Mouse (Mus musculus): ENCODE measurements around the gene Mgea5. TPM values are rescaled to one million over a fixed set of nuclear protein-coding genes. Genes with fewer than 3 reads are reported as not detected.
"Not testable (repeated sequence)": the region's sequence is repeated elsewhere in the genome, so short reads cannot be mapped to it uniquely, and the experiment has no call there.

Mgea5 gene
- polyA plus RNA-seq, 1 experiment from 2014 or later = 32.6 TPM

- Histone ChIP-seq H3K27ac (replicated peaks) (no peak overlapping the region), H3K27me3 (replicated peaks) (peaks cover 49% of the 10 kb centered on the region), H3K4me3 (no peak overlapping the region), H3K4me2 (0 out of 2 replicates have a peak overlapping the region, but pooled peaks have one; percentile 68), H3K36me3 (peaks cover 9% of the 10 kb centered on the region; the same call in 1 of the 2 replicates), H3K9ac (no peak overlapping the region), H3K4me1 (peaks cover 37% of the 10 kb centered on the region), H3K9me3 (no peaks in the 10 kb centered on the region)
- 12% methylated on average over 11 of the region's 11 CpGs for WGBS
- ATAC-seq (ENCODE audit: extremely low read depth, insufficient number of reproducible peaks, low FRiP score, low TSS enrichment) = no peak
These were observed 29.6 kb upstream of the Mgea5 start for GRCm38 (mm10) chr19:45813263-45813662.

GRCm38 (mm10) chr19:45812673-45813252 is 29.1 kb upstream of the Mgea5 start:
- 0 out of 2 replicates have a peak, but pooled peaks cover 5% of the 10 kb centered on the region for H3K36me3 ChIP-seq
- H3K27me3 ChIP-seq (replicated peaks) = peaks cover 49% of the 10 kb centered on the region
- no peak overlapping the region for H3K27ac ChIP-seq (replicated peaks)
- no peaks in the 10 kb centered on the region for H3K9me3 ChIP-seq
- H3K4me1 ChIP-seq = peaks cover 37% of the 10 kb centered on the region
- peak overlapping the region; percentile 40; the same call in 1 of the 2 replicates for H3K4me3 ChIP-seq
- peak overlapping the region; percentile 68 for H3K4me2 ChIP-seq
- no peak for ATAC-seq (ENCODE audit: extremely low read depth, insufficient number of reproducible peaks, low FRiP score, low TSS enrichment)
- H3K9ac ChIP-seq = no peak overlapping the region
- 17% methylated on average over 8 of the region's 8 CpGs for WGBS

- H3K9ac ChIP-seq = 0 out of 2 replicates have a peak overlapping the region, but pooled peaks have one; percentile 24
- no peak for ATAC-seq (ENCODE audit: extremely low read depth, insufficient number of reproducible peaks, low FRiP score, low TSS enrichment)
- H3K27me3 ChIP-seq (replicated peaks) = peaks cover 43% of the 10 kb centered on the region
- peaks cover 37% of the 10 kb centered on the region for H3K4me1 ChIP-seq
- H3K36me3 ChIP-seq = no peaks in the 10 kb centered on the region
- no peak overlapping the region for H3K27ac ChIP-seq (replicated peaks)
- 1% methylated on average over 16 of the region's 16 CpGs for WGBS
- H3K9me3 ChIP-seq = no peaks in the 10 kb centered on the region
- peak overlapping the region; percentile 40 for H3K4me3 ChIP-seq
- H3K4me2 ChIP-seq = peak overlapping the region; percentile 68
These were observed 28.5 kb upstream of the Mgea5 start for GRCm38 (mm10) chr19:45812115-45812514.

- Histone ChIP-seq H3K27me3 (replicated peaks) (peaks cover 35% of the 10 kb centered on the region), H3K27ac (replicated peaks) (no peak overlapping the region), H3K4me2 (no peak overlapping the region), H3K9me3 (no peaks in the 10 kb centered on the region), H3K36me3 (no peaks in the 10 kb centered on the region), H3K4me3 (no peak overlapping the region), H3K9ac (no peak overlapping the region), H3K4me1 (peaks cover 32% of the 10 kb centered on the region)
- no peak for ATAC-seq (ENCODE audit: extremely low read depth, insufficient number of reproducible peaks, low FRiP score, low TSS enrichment)
- WGBS = 52% methylated on average over 12 of the region's 12 CpGs
These were observed 27.5 kb upstream of the Mgea5 start for GRCm38 (mm10) chr19:45811028-45811674.

- Histone ChIP-seq H3K9me3 (no peaks in the 10 kb centered on the region), H3K9ac (no peak overlapping the region), H3K4me2 (no peak overlapping the region), H3K27ac (replicated peaks) (no peak overlapping the region), H3K36me3 (no peaks in the 10 kb centered on the region), H3K27me3 (replicated peaks) (peaks cover 26% of the 10 kb centered on the region), H3K4me1 (peaks cover 14% of the 10 kb centered on the region), H3K4me3 (no peak overlapping the region)
- WGBS = 85% methylated on average over 4 of the region's 4 CpGs
- no peak for ATAC-seq (ENCODE audit: extremely low read depth, insufficient number of reproducible peaks, low FRiP score, low TSS enrichment)
These were observed 24.1 kb upstream of the Mgea5 start for GRCm38 (mm10) chr19:45807732-45808131.

GRCm38 (mm10) chr19:45805817-45806216 is 22.2 kb upstream of the Mgea5 start:
- H3K4me3 ChIP-seq; H3K9me3 ChIP-seq; H3K9ac ChIP-seq; ATAC-seq (ENCODE audit: extremely low read depth, insufficient number of reproducible peaks, low FRiP score, low TSS enrichment); H3K4me2 ChIP-seq; H3K36me3 ChIP-seq; H3K4me1 ChIP-seq; H3K27ac ChIP-seq (replicated peaks): not testable (repeated sequence)
- peaks cover 15% of the 10 kb centered on the region for H3K27me3 ChIP-seq (replicated peaks)
- 82% methylated on average over 6 of the region's 6 CpGs for WGBS

GRCm38 (mm10) chr19:45804593-45805368 is 21.1 kb upstream of the Mgea5 start:
- no peak overlapping the region for H3K9ac ChIP-seq
- H3K36me3 ChIP-seq = no peaks in the 10 kb centered on the region
- no peak; the same call in 1 of the 2 replicates for ATAC-seq (ENCODE audit: extremely low read depth, insufficient number of reproducible peaks, low FRiP score, low TSS enrichment)
- H3K9me3 ChIP-seq = no peaks in the 10 kb centered on the region
- H3K4me1 ChIP-seq = no peaks in the 10 kb centered on the region
- peaks cover 14% of the 10 kb centered on the region for H3K27me3 ChIP-seq (replicated peaks)
- no peak overlapping the region for H3K27ac ChIP-seq (replicated peaks)
- 20% methylated on average over 12 of the region's 12 CpGs for WGBS
- peak overlapping the region; percentile 36; the same call in 1 of the 2 replicates for H3K4me2 ChIP-seq
- no peak overlapping the region for H3K4me3 ChIP-seq

- no peaks in the 10 kb centered on the region for H3K36me3 ChIP-seq
- no peaks in the 10 kb centered on the region for H3K4me1 ChIP-seq
- no peak overlapping the region for H3K27ac ChIP-seq (replicated peaks)
- 24% methylated on average over 4 of the region's 4 CpGs for WGBS
- H3K27me3 ChIP-seq (replicated peaks) = peaks cover 14% of the 10 kb centered on the region
- H3K4me2 ChIP-seq = no peak overlapping the region
- H3K4me3 ChIP-seq = no peak overlapping the region
- no peak overlapping the region for H3K9ac ChIP-seq
- ATAC-seq (ENCODE audit: extremely low read depth, insufficient number of reproducible peaks, low FRiP score, low TSS enrichment) = no peak
- no peaks in the 10 kb centered on the region for H3K9me3 ChIP-seq
These were observed 19.8 kb upstream of the Mgea5 start for GRCm38 (mm10) chr19:45803408-45803807.

GRCm38 (mm10) chr19:45802702-45803101 is 19.1 kb upstream of the Mgea5 start:
- no peaks in the 10 kb centered on the region for H3K9me3 ChIP-seq
- H3K4me3 ChIP-seq = no peak overlapping the region
- no peaks in the 10 kb centered on the region for H3K36me3 ChIP-seq
- no peak overlapping the region for H3K27ac ChIP-seq (replicated peaks)
- no peak for ATAC-seq (ENCODE audit: extremely low read depth, insufficient number of reproducible peaks, low FRiP score, low TSS enrichment)
- no peak overlapping the region for H3K9ac ChIP-seq
- no peaks in the 10 kb centered on the region for H3K4me1 ChIP-seq
- no peak overlapping the region for H3K4me2 ChIP-seq
- H3K27me3 ChIP-seq (replicated peaks) = peaks cover 14% of the 10 kb centered on the region
- WGBS = 40% methylated on average over 4 of the region's 4 CpGs

- H3K4me2 ChIP-seq = no peak overlapping the region
- H3K4me1 ChIP-seq = peaks cover 15% of the 10 kb centered on the region
- H3K27me3 ChIP-seq (replicated peaks) = 0 out of 2 replicates have a peak, but pooled peaks cover 18% of the 10 kb centered on the region
- H3K9me3 ChIP-seq = no peaks in the 10 kb centered on the region
- ATAC-seq (ENCODE audit: extremely low read depth, insufficient number of reproducible peaks, low FRiP score, low TSS enrichment) = no peak
- H3K4me3 ChIP-seq = no peak overlapping the region
- H3K36me3 ChIP-seq = no peaks in the 10 kb centered on the region
- 70% methylated on average over 15 of the region's 15 CpGs for WGBS
- no peak overlapping the region for H3K9ac ChIP-seq
- no peak overlapping the region for H3K27ac ChIP-seq (replicated peaks)
These were observed 13.2 kb upstream of the Mgea5 start for GRCm38 (mm10) chr19:45796879-45797278.

GRCm38 (mm10) chr19:45796061-45796556 is 12.5 kb upstream of the Mgea5 start:
- Histone ChIP-seq H3K4me1 (peaks cover 15% of the 10 kb centered on the region), H3K9me3 (no peaks in the 10 kb centered on the region), H3K27me3 (replicated peaks) (0 out of 2 replicates have a peak, but pooled peaks cover 18% of the 10 kb centered on the region), H3K9ac (no peak overlapping the region; the same call in 1 of the 2 replicates), H3K4me2 (peak overlapping the region; percentile 56), H3K4me3 (peak overlapping the region; percentile 25), H3K27ac (replicated peaks) (no peak overlapping the region), H3K36me3 (no peaks in the 10 kb centered on the region)
- ATAC-seq (ENCODE audit: extremely low read depth, insufficient number of reproducible peaks, low FRiP score, low TSS enrichment) = no peak
- 12% methylated on average over 15 of the region's 15 CpGs for WGBS

Measured in heart, embryonic 13.5 days (tissue).